Mouse (Mus musculus) E14TG2a.4 (cell line): Measurements from ENCODE around the gene P2ry14.

ENCODE experiments used
- CTCF ChIP-seq: conservative IDR thresholded peaks from 2 replicates; pipeline ENCODE4 v1.5.1; 2014; ENCODE audit warnings: low read length
- POU5F1 ChIP-seq: IDR thresholded peaks from 2 replicates; pipeline ENCODE4 v1.6.1; 2014; ENCODE audit warnings: low read length, borderline replicate concordance

- TF ChIP-seq CTCF (peak; percentile 27), POU5F1 (no peak)
Measured at GRCm38 (mm10) chr3:59175234-59175633, 21.8 kb upstream of the P2ry14 start.
